Mouse (Mus musculus) macrophage (primary cell): ENCODE data around the gene Dkkl1. TPM values are rescaled to one million over a fixed set of nuclear protein-coding genes. Genes with fewer than 3 reads are reported as not detected.
"Not testable (repeated sequence)": the region's sequence is repeated elsewhere in the genome, so short reads cannot be mapped to it uniquely, and the experiment has no call there.

ENCODE experiments used
- H3K27ac ChIP-seq: fragments of 350-480 bp; formaldehyde crosslinking; 2 replicates; pipeline ENCODE4 v1.9.0; 2021
- H3K36me3 ChIP-seq: fragments of 350-480 bp; formaldehyde crosslinking; 2 replicates; pipeline ENCODE4 v1.9.0; 2021; ENCODE audit errors: inconsistent target
- H3K4me3 ChIP-seq: fragments of 350-480 bp; formaldehyde crosslinking; 2 replicates; pipeline ENCODE4 v1.9.0; 2021; ENCODE audit errors: inconsistent target
- H3K79me2 ChIP-seq: fragments of 350-480 bp; formaldehyde crosslinking; 2 replicates; pipeline ENCODE4 v1.9.0; 2021; ENCODE audit errors: inconsistent target
- WGBS: methylation state at CpG from one replicate; pipeline ENCODE4 v1.1.7; 2026; ENCODE audit warnings: inconsistent platforms; ENCODE audit not compliant: missing documents; 5-methylcytosine and 5-hydroxymethylcytosine counted together
- polyA plus RNA-seq: library from polyadenylated mRNA; stranded (reverse); fragments of 250-400 nt; gene quantifications from 3 replicates; pipeline ENCODE4 v1.2.4, GENCODE M21; 2018; ENCODE audit warnings: inconsistent platforms
- total RNA-seq, 78 experiments: library from RNA; depleted of rRNA; stranded (reverse); fragments of 250-400 nt; gene quantifications; 1 replicate in 9 of 78; 2 replicates in 24 of 78; 3 replicates in 43 of 78; 4 replicates in 2 of 78; pipeline ENCODE4 v1.2.4; 2018; ENCODE audit warnings: inconsistent platforms in 56 of 78

Dkkl1 gene
- total RNA-seq (2018; cell fraction: chromatin; rRNA removed): not detected
- total RNA-seq (2018; cell fraction: cytosol; rRNA removed): under 1 TPM in 1 of 26 experiments, not detected in 25; 0.19 TPM
- 1 to 10 TPM in 1 of 26 experiments, not detected in 25; 1.6 TPM for total RNA-seq (2018; cell fraction: nucleus; rRNA removed)
- polyA plus RNA-seq: not detected in 3 replicates

- no peaks in the 10 kb centered on the region for H3K36me3 ChIP-seq
- 2% methylated on average over 17 of the region's 17 CpGs for WGBS
- no peak within 1 kb of the TSS for H3K27ac ChIP-seq
- no peaks in the 10 kb centered on the region for H3K79me2 ChIP-seq
- H3K4me3 ChIP-seq: no peak within 1 kb of the TSS
These were observed at the start of gene Dkkl1 for GRCm38 (mm10) chr7:45211851-45212251. Gene Dkkl1, minus strand, starts transcription at chr7:45212147.

- 90% methylated on average over 8 of the region's 8 CpGs for WGBS
- no peaks in the 10 kb centered on the region for H3K79me2 ChIP-seq
- no peaks in the 10 kb centered on the region for H3K36me3 ChIP-seq
- no peak overlapping the region for H3K27ac ChIP-seq
- no peak overlapping the region for H3K4me3 ChIP-seq
These were observed 47.3 kb upstream of the Dkkl1 start for GRCm38 (mm10) chr7:45259281-45259680.

GRCm38 (mm10) chr7:45257063-45257840 is 45.3 kb upstream of the Dkkl1 start:
- no peak overlapping the region for H3K4me3 ChIP-seq
- no peak overlapping the region for H3K27ac ChIP-seq
- no peaks in the 10 kb centered on the region for H3K79me2 ChIP-seq
- WGBS: 86% methylated on average over 11 of the region's 11 CpGs
- no peaks in the 10 kb centered on the region for H3K36me3 ChIP-seq

GRCm38 (mm10) chr7:45255822-45256221 is 43.9 kb upstream of the Dkkl1 start:
- WGBS: 70% methylated on average over 4 of the region's 7 CpGs
- not testable (repeated sequence) for H3K4me3 ChIP-seq, H3K79me2 ChIP-seq, H3K36me3 ChIP-seq, H3K27ac ChIP-seq

GRCm38 (mm10) chr7:45253806-45254205 is 41.9 kb upstream of the Dkkl1 start:
- WGBS: 95% methylated on average over 8 of the region's 8 CpGs
- Histone ChIP-seq H3K4me3 (no peak overlapping the region), H3K27ac (no peak overlapping the region), H3K79me2 (no peaks in the 10 kb centered on the region), H3K36me3 (no peaks in the 10 kb centered on the region)

GRCm38 (mm10) chr7:45247666-45248065 is 35.7 kb upstream of the Dkkl1 start:
- Histone ChIP-seq H3K27ac (no peak overlapping the region), H3K79me2 (no peaks in the 10 kb centered on the region), H3K4me3 (no peak overlapping the region), H3K36me3 (no peaks in the 10 kb centered on the region)
- WGBS: 26% methylated on average over 2 of the region's 3 CpGs

GRCm38 (mm10) chr7:45241389-45241749 is 29.4 kb upstream of the Dkkl1 start:
- no peak overlapping the region for H3K27ac ChIP-seq
- no peak overlapping the region for H3K4me3 ChIP-seq
- WGBS: 72% methylated on average over 6 of the region's 6 CpGs
- H3K79me2 ChIP-seq: no peaks in the 10 kb centered on the region
- H3K36me3 ChIP-seq: no peaks in the 10 kb centered on the region; the same call in 1 of the 2 replicates

- 93% methylated on average over 41 of the region's 53 CpGs for WGBS
- H3K27ac ChIP-seq: no peak within 1 kb of the TSS
- no peaks in the 10 kb centered on the region for H3K79me2 ChIP-seq
- H3K4me3 ChIP-seq: no peak within 1 kb of the TSS
- H3K36me3 ChIP-seq: peaks cover 4% of the 10 kb centered on the region; the same call in 1 of the 2 replicates
These were observed 28.9 kb upstream of the Dkkl1 start, which contains the start of gene Slc6a16 for GRCm38 (mm10) chr7:45240633-45241388. Gene Slc6a16, plus strand, starts transcription at chr7:45241085.

- peaks cover 11% of the 10 kb centered on the region; the same call in 1 of the 2 replicates for H3K36me3 ChIP-seq
- H3K4me3 ChIP-seq: no peak overlapping the region
- H3K79me2 ChIP-seq: no peaks in the 10 kb centered on the region
- no peak overlapping the region for H3K27ac ChIP-seq
- 94% methylated on average over 7 of the region's 7 CpGs for WGBS
These were observed 28.2 kb upstream of the Dkkl1 start for GRCm38 (mm10) chr7:45240109-45240508.

GRCm38 (mm10) chr7:45238723-45239496 is 27.0 kb upstream of the Dkkl1 start, which contains the start of gene Cd37:
Gene Cd37, minus strand, starts transcription at chr7:45239115.
- WGBS: 4% methylated on average over 20 of the region's 20 CpGs
- H3K27ac ChIP-seq: peak within 1 kb of the TSS; percentile 96
- peaks cover 13% of the 10 kb centered on the region; the same call in 1 of the 2 replicates for H3K36me3 ChIP-seq
- no peaks in the 10 kb centered on the region for H3K79me2 ChIP-seq
- H3K4me3 ChIP-seq: peak within 1 kb of the TSS; percentile 79

- Histone ChIP-seq H3K4me3 (peak overlapping the region; percentile 79), H3K27ac (peak overlapping the region; percentile 96), H3K36me3 (peaks cover 19% of the 10 kb centered on the region; the same call in 1 of the 2 replicates), H3K79me2 (no peaks in the 10 kb centered on the region)
- 17% methylated on average over 17 of the region's 17 CpGs for WGBS
These were observed 26.1 kb upstream of the Dkkl1 start for GRCm38 (mm10) chr7:45237747-45238699.

- 86% methylated on average over 16 of the region's 17 CpGs for WGBS
- H3K36me3 ChIP-seq: peaks cover 19% of the 10 kb centered on the region; the same call in 1 of the 2 replicates
- no peaks in the 10 kb centered on the region for H3K79me2 ChIP-seq
- H3K27ac ChIP-seq: no peak overlapping the region
- no peak overlapping the region for H3K4me3 ChIP-seq
These were observed 23.8 kb upstream of the Dkkl1 start for GRCm38 (mm10) chr7:45235656-45236180.

GRCm38 (mm10) chr7:45234922-45235571 is 23.1 kb upstream of the Dkkl1 start:
- no peaks in the 10 kb centered on the region for H3K79me2 ChIP-seq
- 95% methylated on average over 20 of the region's 21 CpGs for WGBS
- H3K36me3 ChIP-seq: peaks cover 19% of the 10 kb centered on the region; the same call in 1 of the 2 replicates
- H3K4me3 ChIP-seq: no peak overlapping the region
- H3K27ac ChIP-seq: no peak overlapping the region
